Mouse (Mus musculus) small intestine, adult 2 months (tissue): ENCODE results near the gene Srebf1.

ENCODE experiments used
- CTCF ChIP-seq: fragments of 200-500 bp; IDR thresholded peaks from 2 replicates; pipeline ENCODE4 v1.5.1; 2012; ENCODE audit warnings: low read depth, mild to moderate bottlenecking, control low read depth, inconsistent platforms, low read length, moderate library complexity, mixed read lengths; ENCODE audit not compliant: insufficient replicate concordance, insufficient read length; ENCODE audit errors: extremely low read depth
- POLR2A ChIP-seq: fragments of 200-500 bp; IDR thresholded peaks from 2 replicates; pipeline ENCODE4 v1.6.1; 2012; ENCODE audit warnings: low read depth, mild to moderate bottlenecking, control low read depth, inconsistent platforms, low read length, moderate library complexity

GRCm38 (mm10) chr11:60208201-60208600, 14.2 kb downstream of the Srebf1 start:
- TF ChIP-seq POLR2A = no peak
- no peak for TF ChIP-seq CTCF
